Mouse (Mus musculus): Measurements from ENCODE around the gene Mlh3. TPM values are rescaled to one million over a fixed set of nuclear protein-coding genes. Genes with fewer than 3 reads are reported as not detected.

The Mlh3 gene
- total RNA-seq, 4 experiments from 2014 or later: 10.8 to 12.1 (median 11.7) TPM

GRCm38 (mm10) chr12:85193923-85194622 lies 76.3 kb downstream of the Mlh3 start:
- no peak for DNase-seq (ENCODE audit: low spot score in 2 of 2)

GRCm38 (mm10) chr12:85193146-85193545 lies 77.3 kb downstream of the Mlh3 start:
- no peak for DNase-seq (ENCODE audit: low spot score in 2 of 2)

GRCm38 (mm10) chr12:85192461-85193108 lies 77.8 kb downstream of the Mlh3 start:
- peak; percentile 33 to 49 for DNase-seq (ENCODE audit: low spot score in 2 of 2)

GRCm38 (mm10) chr12:85190290-85190689 lies 80.1 kb downstream of the Mlh3 start:
- no peak for DNase-seq (ENCODE audit: low spot score in 2 of 2)

- DNase-seq (ENCODE audit: low spot score in 2 of 2): no peak
Observed at GRCm38 (mm10) chr12:85186361-85186760, 84.0 kb downstream of the Mlh3 start.

GRCm38 (mm10) chr12:85185810-85186209 lies 84.6 kb downstream of the Mlh3 start:
- DNase-seq (ENCODE audit: low spot score in 2 of 2): no peak

Small RNA genes within 50 kb of the gene (microRNA-seq; reads per million reads assigned to microRNA genes)
- gene Mir6938: not detected

Other genes with a start within 250 kb of the Mlh3 start
- 1 to 10 TPM; 2.0 to 3.3 (median 2.6) TPM for gene Prox2, start 159.8 kb downstream of the Mlh3 start, total RNA-seq (2022)
- gene Dlst, start 159.8 kb downstream of the Mlh3 start, total RNA-seq (2022): 100 to 1,000 TPM; 236 to 267 (median 263) TPM
- gene Rps6kl1, start 119.3 kb downstream of the Mlh3 start, total RNA-seq (2022): under 1 TPM; 0.31 to 0.46 (median 0.32) TPM
- 1 to 10 TPM in 3 of 4 experiments, under 1 TPM in 1; 0.70 to 2.1 (median 1.5) TPM for gene Pgf, start 92.8 kb downstream of the Mlh3 start, total RNA-seq (2022)
- 10 to 100 TPM; 50.2 to 68.0 (median 60.0) TPM for gene Eif2b2, start 51.1 kb downstream of the Mlh3 start, total RNA-seq (2022)
- 10 to 100 TPM; 53.5 to 69.6 (median 58.9) TPM for gene Acyp1, start 17.8 kb upstream of the Mlh3 start, total RNA-seq (2022)
- 1 to 10 TPM; 1.6 to 2.2 (median 1.8) TPM for gene Zc2hc1c, start 18.0 kb upstream of the Mlh3 start, total RNA-seq (2022)
- gene Nek9, start 68.8 kb upstream of the Mlh3 start, total RNA-seq (2022): 100 to 1,000 TPM; 114 to 164 (median 126) TPM
- 100 to 1,000 TPM; 108 to 122 (median 116) TPM for gene Tmed10, start 104.2 kb upstream of the Mlh3 start, total RNA-seq (2022)
- 10 to 100 TPM in 2 of 4 experiments, 1 to 10 TPM in 2; 5.6 to 26.9 (median 8.4) TPM for gene Fos, start 203.3 kb upstream of the Mlh3 start, total RNA-seq (2022)